Mouse (Mus musculus): ENCODE results near the gene Glis2.

Glis2 gene

GRCm38 (mm10) chr16:4593971-4594813 is at the start of gene Glis2:
TSS of gene Glis2 (plus strand) at chr16:4594713.
- peak; percentile 95 for DNase-seq (ENCODE audit: low read depth, low spot score)

DNA sequence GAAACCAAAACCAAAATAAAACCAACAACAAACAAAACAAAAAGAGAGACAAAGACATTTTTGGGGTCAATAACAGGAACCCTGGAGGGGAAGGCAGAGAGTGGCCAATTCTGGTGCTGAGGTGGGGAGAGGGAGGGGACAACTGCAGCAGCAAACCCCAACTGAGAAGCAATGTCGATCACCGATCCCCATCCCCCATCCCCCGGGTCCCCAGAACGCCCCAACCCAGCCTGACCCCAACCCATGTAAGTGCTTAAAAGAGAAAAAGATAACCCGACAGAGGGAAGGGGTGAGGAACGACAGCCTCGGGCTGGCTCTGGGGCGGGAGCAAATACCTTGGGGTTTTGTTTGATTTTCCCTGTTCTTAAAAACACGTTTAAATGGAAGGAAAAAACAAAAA is 49.7 kb upstream of the Glis2 start:
- no peak for DNase-seq (ENCODE audit: low read depth, low spot score)

GRCm38 (mm10) chr16:4546838-4547237 is 47.7 kb upstream of the Glis2 start:
- no peak for DNase-seq (ENCODE audit: low read depth, low spot score)

DNA sequence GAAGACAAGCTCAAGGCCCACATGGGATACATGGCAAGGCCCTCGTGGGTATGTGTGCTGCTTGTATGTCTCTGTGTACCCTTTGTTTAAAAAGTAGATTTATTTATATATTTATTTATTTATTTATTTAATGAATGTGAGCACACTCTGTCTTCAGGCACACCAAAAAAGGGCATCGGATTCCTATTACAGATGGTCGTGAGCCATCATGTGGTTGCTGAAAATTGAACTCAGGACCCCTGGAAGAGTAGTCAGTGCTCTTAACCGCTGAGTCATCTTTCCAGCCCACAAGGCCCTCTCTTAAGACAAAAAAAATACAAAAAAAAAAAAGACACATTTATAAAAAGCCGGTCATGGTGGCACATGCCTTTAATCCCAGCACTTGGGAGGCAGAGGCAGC is 46.9 kb upstream of the Glis2 start:
- no peak for DNase-seq (ENCODE audit: low read depth, low spot score)

DNA sequence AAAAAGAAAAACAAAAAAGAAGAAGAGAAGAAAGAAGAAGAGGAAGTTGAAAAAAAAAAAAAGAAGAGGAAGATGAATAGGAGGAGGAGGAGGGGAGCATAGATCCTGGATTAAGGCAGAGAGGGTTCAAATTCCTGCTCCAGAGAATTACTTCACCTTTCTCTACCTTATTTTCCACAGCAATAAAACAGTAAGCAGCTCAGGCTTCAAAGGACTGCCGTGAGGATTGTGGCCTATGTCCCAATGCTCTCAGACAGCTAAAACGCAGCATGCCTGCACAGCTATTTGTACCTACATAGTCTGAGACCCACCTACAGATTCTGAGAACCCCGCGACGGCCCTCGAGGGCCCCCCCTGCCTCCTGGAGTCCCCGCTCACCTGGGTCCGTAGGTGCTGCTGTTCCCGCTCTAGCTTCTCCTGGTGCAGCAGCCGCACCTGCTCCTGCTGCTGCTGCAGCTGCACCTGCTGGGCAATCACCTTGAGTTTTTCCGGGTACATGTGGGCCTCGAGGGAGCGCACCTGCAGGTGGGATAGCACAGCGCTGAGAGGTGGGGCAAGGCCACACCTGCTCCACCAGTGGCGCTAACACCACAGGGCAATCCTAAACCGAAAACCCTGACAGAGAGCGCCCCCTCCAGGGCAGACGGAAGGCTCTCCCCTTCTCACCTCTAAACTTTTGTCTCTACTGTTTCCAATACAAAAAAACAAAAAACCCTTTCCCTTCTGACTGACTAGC is 45.4 kb upstream of the Glis2 start:
- peak; percentile 72 for DNase-seq (ENCODE audit: low read depth, low spot score)

- DNase-seq (ENCODE audit: low read depth, low spot score) = peak; percentile 90
Observed at GRCm38 (mm10) chr16:4551056-4551455, 43.5 kb upstream of the Glis2 start.

DNA sequence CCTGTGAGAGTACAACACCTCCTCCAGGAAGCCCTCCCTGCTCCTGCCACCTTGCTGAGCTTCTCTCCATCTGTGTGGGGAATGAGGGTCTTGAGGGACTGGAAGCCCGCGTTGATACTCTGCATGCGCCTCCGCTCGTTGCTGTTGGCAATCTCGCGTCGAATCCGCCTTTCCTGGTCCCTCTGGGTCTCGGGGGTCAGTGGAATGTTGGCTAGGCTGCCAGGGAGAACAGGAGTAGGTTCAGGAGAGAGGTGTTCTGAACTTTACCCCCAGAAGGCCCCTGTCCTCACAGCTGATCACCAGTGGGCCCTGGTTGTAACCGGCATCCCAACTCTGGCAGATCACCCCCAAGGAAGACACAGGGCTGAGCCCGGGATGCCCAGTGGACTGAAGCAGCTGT is 42.6 kb upstream of the Glis2 start:
- no peak for DNase-seq (ENCODE audit: low read depth, low spot score)

- DNase-seq (ENCODE audit: low read depth, low spot score) = no peak
Observed at GRCm38 (mm10) chr16:4552829-4553550, 41.5 kb upstream of the Glis2 start.

GRCm38 (mm10) chr16:4555555-4555954 is 39.0 kb upstream of the Glis2 start:
- DNase-seq (ENCODE audit: low read depth, low spot score) = no peak

- DNase-seq (ENCODE audit: low read depth, low spot score) = no peak
Observed at GRCm38 (mm10) chr16:4557085-4557484, 37.4 kb upstream of the Glis2 start.

DNA sequence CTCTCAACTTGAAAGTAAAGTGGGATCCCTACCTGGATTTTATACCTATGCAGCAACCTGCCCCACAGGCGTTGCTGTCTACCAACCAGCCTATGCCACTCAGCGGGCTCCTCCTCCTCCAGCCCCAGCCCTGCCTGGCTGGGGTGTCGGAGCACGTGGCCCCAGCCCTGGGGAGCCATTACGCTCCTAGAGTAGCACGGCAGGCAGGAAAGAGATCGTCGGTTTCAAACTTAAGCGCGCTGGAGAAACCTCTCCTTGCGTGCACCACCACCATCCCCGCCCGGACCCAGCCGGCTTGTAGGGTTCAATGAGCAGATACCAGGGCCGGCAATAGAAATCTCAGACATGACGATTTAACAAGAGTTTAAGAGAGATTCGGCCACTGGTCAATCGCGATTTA is 36.6 kb upstream of the Glis2 start:
- DNase-seq (ENCODE audit: low read depth, low spot score) = peak; percentile 75

DNA sequence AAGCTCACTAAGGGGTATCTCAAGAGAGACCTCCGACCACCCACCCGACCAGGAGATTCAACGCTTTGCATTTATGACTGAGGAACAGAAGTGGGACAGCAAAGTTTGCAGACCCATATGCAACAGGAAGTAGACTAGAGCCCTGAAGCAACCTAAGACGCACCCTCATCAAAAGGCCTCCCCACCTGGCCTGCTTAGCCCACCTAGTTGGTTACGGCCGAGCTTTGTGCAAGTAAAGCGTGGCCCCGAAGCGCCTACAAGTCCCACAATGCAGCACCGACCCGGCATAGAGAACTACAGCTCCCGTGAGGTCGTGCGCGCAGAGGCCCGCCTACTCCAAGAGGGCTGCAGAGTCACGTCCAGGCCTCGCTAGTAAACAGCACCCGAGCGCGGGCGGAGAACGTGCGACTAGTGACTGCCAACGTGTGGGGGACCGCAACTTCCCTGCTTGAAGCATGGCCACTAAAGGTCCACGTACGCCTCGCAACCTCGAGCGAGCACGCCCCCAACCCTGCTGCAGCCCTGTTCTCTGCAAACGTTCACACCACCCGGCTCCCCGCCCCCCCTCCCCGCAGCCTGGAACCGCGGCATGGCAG is 36.0 kb upstream of the Glis2 start:
- DNase-seq (ENCODE audit: low read depth, low spot score) = peak; percentile 96

DNA sequence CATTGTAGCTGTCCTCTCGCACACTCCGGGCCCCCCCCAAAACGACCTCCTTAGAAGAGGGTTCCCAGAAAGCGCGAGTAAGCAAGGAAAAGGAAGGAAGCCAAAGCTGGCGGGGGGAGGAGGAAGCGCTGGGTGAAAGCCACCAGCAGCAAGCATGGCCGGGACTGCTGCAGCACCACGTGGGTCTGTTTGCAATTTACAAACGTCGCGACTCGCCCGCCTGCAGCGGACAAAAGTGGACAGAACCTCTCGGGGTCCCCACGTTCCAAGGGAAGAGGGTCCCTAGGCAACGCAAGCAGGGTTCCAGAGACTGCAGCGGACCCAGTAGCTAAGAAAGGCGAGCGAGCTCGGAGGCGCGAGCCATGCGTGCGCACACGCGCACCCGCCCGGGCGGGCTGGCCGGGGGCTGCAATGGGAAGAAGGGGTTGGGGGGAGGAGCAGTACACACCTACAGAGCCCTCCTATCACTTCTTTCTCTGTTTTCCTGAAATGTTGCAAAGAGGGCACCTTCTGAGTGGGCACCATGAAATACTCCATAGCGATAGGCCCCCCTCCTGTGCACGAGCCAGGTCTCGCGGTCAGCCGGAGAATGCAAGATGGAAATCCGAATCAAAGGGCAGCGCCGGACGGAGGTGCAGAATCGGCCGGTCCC is 35.4 kb upstream of the Glis2 start:
- DNase-seq (ENCODE audit: low read depth, low spot score) = peak; percentile 75

GRCm38 (mm10) chr16:4559715-4560144 is 34.8 kb upstream of the Glis2 start, which contains the start of gene Tfap4:
TSS of gene Tfap4 (minus strand) at chr16:4559854.
- DNase-seq (ENCODE audit: low read depth, low spot score) = peak; percentile 96

DNA sequence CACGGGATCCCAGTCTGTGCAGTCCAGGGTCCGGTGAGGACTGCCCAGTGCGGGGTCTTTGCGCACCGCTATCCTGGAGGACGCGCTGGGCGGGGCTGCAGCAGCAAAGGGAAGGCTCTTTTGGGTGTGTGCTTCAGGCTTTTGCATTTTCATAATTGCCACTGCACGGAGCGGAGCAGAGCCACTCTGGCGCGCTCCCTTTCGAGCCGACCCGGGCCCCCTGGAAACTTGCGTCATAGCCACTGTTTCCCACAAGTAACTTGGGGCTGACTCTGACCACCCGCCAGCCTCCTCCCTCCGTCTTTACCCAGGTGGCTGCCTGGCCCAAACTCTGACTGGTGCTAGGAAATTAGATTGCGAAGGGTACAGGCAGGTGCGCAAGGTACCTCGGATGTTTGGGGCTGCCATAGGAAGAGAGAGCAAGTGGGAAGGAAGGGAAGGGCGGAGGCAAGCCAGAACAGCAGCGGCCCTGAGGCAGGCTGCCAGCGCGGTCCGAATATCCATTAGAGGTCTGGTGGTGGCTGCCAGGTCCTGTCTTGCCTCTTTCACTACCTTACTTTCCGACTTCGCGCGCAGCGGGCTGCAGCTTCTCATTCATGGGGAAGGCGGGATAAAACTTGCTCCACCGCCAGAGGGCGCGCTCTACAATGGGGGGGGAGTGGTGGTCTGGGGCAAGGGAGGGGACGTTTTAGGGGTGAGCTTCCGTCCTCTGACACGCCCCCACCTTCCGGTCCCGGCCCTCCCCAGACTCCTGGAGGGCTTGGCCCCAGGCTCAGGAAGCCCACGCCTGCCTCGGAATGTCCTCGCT is 34.2 kb upstream of the Glis2 start:
- DNase-seq (ENCODE audit: low read depth, low spot score) = peak; percentile 95

- DNase-seq (ENCODE audit: low read depth, low spot score) = peak; percentile 90
Observed at GRCm38 (mm10) chr16:4567912-4568311, 26.6 kb upstream of the Glis2 start.

- DNase-seq (ENCODE audit: low read depth, low spot score) = no peak
Observed at GRCm38 (mm10) chr16:4570737-4571136, 23.8 kb upstream of the Glis2 start.

- DNase-seq (ENCODE audit: low read depth, low spot score) = peak; percentile 39
Observed at GRCm38 (mm10) chr16:4576038-4576437, 18.5 kb upstream of the Glis2 start.

DNA sequence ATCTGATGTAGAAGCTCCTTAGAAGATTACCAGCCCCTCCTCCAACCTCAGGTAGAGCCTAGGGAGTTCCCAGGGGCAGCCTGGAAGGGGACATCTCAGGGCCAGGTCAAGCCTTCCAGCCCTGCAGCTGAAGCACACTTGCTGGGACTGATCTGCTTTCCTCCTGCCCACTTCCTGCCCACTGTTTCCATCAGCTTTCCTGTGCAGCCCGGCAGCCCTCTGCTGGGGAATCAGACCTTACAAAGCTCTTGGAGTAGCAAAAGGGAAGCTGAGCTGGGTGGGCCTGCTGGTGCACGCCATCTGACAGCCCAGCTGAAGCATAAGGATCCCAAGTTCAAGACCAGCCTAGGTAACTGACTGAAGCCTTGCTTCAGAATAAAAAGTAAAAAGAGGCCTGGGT is 17.6 kb upstream of the Glis2 start:
- no peak for DNase-seq (ENCODE audit: low read depth, low spot score)

DNA sequence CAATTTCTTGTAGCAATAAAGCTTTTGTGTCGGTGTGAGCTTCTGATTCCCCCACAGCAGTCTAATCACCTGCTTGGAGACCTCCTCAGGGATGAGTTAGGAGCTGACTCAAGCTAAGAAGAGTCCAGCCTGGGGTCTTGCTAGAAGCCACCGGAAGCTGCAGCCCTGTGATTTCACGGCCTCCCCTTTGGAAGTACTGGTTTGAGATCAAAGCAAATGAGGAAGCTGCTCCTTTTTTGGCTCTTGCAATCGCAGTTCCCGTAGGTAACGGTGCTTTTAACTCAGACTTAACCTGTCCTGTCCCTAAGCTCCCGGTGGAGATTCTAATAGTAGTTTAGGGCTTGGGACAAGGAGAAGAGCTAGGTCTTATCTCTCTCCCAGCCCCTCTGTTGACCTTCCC is 15.9 kb upstream of the Glis2 start:
- no peak for DNase-seq (ENCODE audit: low read depth, low spot score)
